Mouse (Mus musculus): ENCODE results near the gene Ctnna2. TPM values are rescaled to one million over a fixed set of nuclear protein-coding genes. Genes with fewer than 3 reads are reported as not detected.
A peak's percentile ranks its signal among the peaks of the same experiment; 100 is the strongest.

The Ctnna2 gene
- total and polyA plus RNA-seq, 2 experiments from 2014 or later, result 91.5 to 243 TPM

DNA sequence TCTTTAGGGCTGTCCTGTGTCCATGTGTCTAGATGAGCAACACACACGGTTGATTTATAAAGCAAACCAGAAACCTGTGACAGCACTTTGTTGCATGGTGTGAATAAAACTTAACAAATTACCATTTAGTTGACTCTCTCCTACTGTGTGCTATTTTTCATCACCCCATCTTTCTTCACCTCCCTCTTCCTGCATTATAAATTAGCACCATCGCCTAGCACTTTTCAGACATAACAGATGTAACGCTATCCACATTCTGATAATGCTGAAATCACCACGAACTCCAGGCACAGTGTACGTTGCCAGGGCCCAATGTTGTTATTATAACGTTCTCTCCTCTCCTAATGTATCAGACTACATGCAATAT lies 621.0 kb downstream of the Ctnna2 start:
- H3K4me2 ChIP-seq (ENCODE audit: low read depth), result no peak overlapping the region
- TF ChIP-seq CTCF (IDR thresholded peaks at IDR 0.05; ENCODE audit: low read depth), result no peak
- H3K9me3 ChIP-seq (ENCODE audit: low read length), result no peaks in the 10 kb centered on the region
- H3K4me3 ChIP-seq (ENCODE audit: low read depth, low read length), result no peak overlapping the region
- ATAC-seq, result peak; percentile 57
- H3K9ac ChIP-seq, result no peak overlapping the region
- 0 out of 2 replicates have a peak, but pooled peaks cover 4% of the 10 kb centered on the region for H3K4me1 ChIP-seq (ENCODE audit: insufficient read depth)
- peak; percentile 26 for DNase-seq
- no peaks in the 10 kb centered on the region for H3K36me3 ChIP-seq (ENCODE audit: insufficient read depth)
- 49% methylated on average over 6 of the region's 6 CpGs for WGBS
- no peaks in the 10 kb centered on the region for H3K27me3 ChIP-seq (ENCODE audit: insufficient read depth, low read length)
- H3K27ac ChIP-seq (ENCODE audit: low read depth, low read length), result peak overlapping the region; percentile 60; the same call in 1 of the 2 replicates

DNA sequence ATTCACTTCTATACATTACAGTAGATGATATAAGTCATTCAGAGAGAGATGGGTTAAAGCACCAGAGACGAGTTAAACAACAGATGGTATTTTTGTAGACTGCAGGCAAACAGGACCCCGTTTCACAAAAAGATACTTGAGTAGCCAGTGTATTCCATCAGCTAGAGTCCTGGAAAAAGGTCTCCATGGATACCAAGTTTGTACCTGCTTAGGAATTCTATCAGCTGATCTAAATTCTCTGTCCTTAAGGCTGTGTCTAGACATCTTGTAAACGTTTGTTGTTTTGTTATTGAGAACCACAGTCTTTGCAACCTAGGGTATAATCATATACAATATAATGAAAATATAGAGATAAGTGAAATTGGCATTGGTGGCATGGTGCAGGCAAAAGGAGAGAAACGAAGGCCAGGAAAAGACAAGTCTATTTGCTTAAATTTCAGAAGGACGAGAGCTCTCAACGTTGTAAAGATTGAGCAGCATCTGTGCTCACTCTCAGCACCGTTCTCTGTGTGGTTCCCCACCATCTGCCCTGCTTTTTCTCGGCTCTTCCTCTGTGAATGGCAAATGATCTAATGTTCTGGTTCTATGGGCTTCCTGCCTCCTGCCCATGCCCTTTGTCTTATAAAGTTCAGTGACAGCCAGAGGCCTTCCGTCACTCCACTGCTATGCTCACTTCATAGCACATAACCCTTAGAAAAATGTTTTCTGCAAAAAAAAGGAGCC lies 621.6 kb downstream of the Ctnna2 start:
- Histone ChIP-seq H3K9ac (no peak overlapping the region), H3K4me3 (ENCODE audit: low read depth, low read length) (no peak overlapping the region), H3K36me3 (ENCODE audit: insufficient read depth) (no peaks in the 10 kb centered on the region), H3K9me3 (ENCODE audit: low read length) (no peaks in the 10 kb centered on the region), H3K4me1 (ENCODE audit: insufficient read depth) (0 out of 2 replicates have a peak, but pooled peaks cover 4% of the 10 kb centered on the region), H3K27ac (ENCODE audit: low read depth, low read length) (peak overlapping the region; percentile 60), H3K4me2 (ENCODE audit: low read depth) (no peak overlapping the region), H3K27me3 (ENCODE audit: insufficient read depth, low read length) (no peaks in the 10 kb centered on the region)
- 33% methylated on average over 9 of the region's 9 CpGs for WGBS
- ATAC-seq (peak; percentile 88), DNase-seq (peak; percentile 59)
- TF ChIP-seq CTCF (IDR thresholded peaks at IDR 0.05; ENCODE audit: low read depth), result no peak

DNA sequence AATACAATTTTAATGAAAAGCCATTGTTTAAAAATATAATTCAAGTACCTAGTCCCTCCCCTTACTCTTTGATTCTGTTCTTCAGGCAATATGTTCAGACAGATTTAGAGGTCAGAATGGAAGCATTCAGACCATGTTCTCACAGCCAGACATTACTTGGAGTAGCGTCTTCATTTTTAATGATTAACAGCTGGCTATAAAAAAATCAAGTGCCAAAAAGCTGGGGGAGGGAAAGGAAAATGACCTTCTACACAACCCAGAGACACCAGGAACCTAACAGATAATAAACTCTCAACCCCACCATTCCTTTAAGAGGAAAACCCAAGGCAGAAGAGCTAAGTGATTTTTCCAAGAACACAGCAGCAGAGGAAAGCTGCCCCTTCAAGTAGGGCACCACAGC lies 624.7 kb downstream of the Ctnna2 start:
- ATAC-seq (no peak), DNase-seq (no peak)
- 0 out of 2 replicates have a peak, but pooled peaks cover 4% of the 10 kb centered on the region for H3K4me1 ChIP-seq (ENCODE audit: insufficient read depth)
- H3K4me3 ChIP-seq (ENCODE audit: low read depth, low read length), result no peak overlapping the region
- no peak for TF ChIP-seq CTCF (IDR thresholded peaks at IDR 0.05; ENCODE audit: low read depth)
- H3K9me3 ChIP-seq (ENCODE audit: low read length), result no peaks in the 10 kb centered on the region
- 22% methylated on average over 1 of the region's 1 CpGs for WGBS
- H3K27ac ChIP-seq (ENCODE audit: low read depth, low read length), result no peak overlapping the region
- H3K9ac ChIP-seq, result no peak overlapping the region
- no peaks in the 10 kb centered on the region for H3K27me3 ChIP-seq (ENCODE audit: insufficient read depth, low read length)
- H3K36me3 ChIP-seq (ENCODE audit: insufficient read depth), result no peaks in the 10 kb centered on the region
- no peak overlapping the region for H3K4me2 ChIP-seq (ENCODE audit: low read depth)

DNA sequence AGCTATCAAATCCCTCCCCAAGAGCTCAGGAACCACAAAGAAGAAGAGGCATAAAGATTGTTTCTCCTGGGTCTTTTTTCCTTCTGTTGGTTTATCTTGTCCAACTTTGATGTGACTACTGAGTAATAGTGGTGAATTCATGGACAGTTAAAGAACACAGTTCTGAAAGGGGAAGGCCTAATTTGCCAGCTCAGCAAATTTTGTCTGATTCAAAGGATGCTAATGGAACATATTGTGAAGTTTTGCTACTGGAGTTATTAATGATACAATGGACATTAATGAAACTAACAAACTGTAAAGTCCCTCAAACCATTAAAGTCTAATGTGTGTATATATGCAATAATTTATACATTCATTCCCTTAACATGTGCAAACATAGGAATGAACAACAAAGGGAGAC lies 635.7 kb downstream of the Ctnna2 start:
- ATAC-seq, result no peak
- DNase-seq, result no peak

GRCm38 (mm10) chr6:77335537-77335936 lies 644.0 kb downstream of the Ctnna2 start:
- ATAC-seq (no peak), DNase-seq (no peak)
- Histone ChIP-seq H3K27me3 (ENCODE audit: insufficient read depth, low read length) (no peaks in the 10 kb centered on the region), H3K4me3 (ENCODE audit: low read depth, low read length) (no peak overlapping the region), H3K27ac (ENCODE audit: low read depth, low read length) (no peak overlapping the region), H3K4me2 (ENCODE audit: low read depth) (no peak overlapping the region), H3K9me3 (ENCODE audit: low read length) (no peaks in the 10 kb centered on the region), H3K36me3 (ENCODE audit: insufficient read depth) (no peaks in the 10 kb centered on the region), H3K4me1 (ENCODE audit: insufficient read depth) (no peaks in the 10 kb centered on the region), H3K9ac (no peak overlapping the region)
- no peak for TF ChIP-seq CTCF (IDR thresholded peaks at IDR 0.05; ENCODE audit: low read depth)
- 90% methylated on average over 2 of the region's 2 CpGs for WGBS

More for the DNA sequence above, 635.7 kb downstream of the Ctnna2 start:
- Histone ChIP-seq H3K9ac (no peak overlapping the region), H3K4me2 (ENCODE audit: low read depth) (no peak overlapping the region), H3K4me1 (ENCODE audit: insufficient read depth) (no peaks in the 10 kb centered on the region), H3K27ac (ENCODE audit: low read depth, low read length) (no peak overlapping the region), H3K27me3 (ENCODE audit: insufficient read depth, low read length) (no peaks in the 10 kb centered on the region), H3K4me3 (ENCODE audit: low read depth, low read length) (no peak overlapping the region), H3K36me3 (ENCODE audit: insufficient read depth) (no peaks in the 10 kb centered on the region), H3K9me3 (ENCODE audit: low read length) (no peaks in the 10 kb centered on the region)
- TF ChIP-seq CTCF (IDR thresholded peaks at IDR 0.05; ENCODE audit: low read depth), result no peak

DNA sequence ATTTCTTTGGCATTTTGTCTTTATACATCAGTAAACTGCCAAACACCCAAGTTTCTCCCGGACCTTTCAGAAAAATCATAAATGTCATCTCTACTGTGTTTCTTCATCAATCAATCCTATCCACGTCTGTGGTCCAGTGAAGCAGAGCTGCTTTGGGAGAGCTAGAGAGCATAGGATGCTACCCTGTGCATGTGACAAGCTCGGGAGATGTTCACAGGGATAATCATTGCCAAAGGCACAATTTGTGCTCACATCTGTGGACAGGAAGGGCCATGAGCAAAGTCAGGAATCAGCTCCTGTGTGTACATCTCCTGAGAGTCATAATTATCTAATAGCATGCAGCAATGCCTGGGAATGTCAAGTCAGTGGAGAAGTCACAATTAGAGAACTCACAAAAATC lies 654.8 kb downstream of the Ctnna2 start:
- Histone ChIP-seq H3K9ac (no peak overlapping the region), H3K27me3 (ENCODE audit: insufficient read depth, low read length) (no peaks in the 10 kb centered on the region), H3K36me3 (ENCODE audit: insufficient read depth) (no peaks in the 10 kb centered on the region), H3K4me2 (ENCODE audit: low read depth) (no peak overlapping the region), H3K9me3 (ENCODE audit: low read length) (no peaks in the 10 kb centered on the region), H3K27ac (ENCODE audit: low read depth, low read length) (no peak overlapping the region), H3K4me1 (ENCODE audit: insufficient read depth) (no peaks in the 10 kb centered on the region), H3K4me3 (ENCODE audit: low read depth, low read length) (no peak overlapping the region)
- ATAC-seq (no peak), DNase-seq (no peak)
- no peak for TF ChIP-seq CTCF (IDR thresholded peaks at IDR 0.05; ENCODE audit: low read depth)
- WGBS, result 74% methylated on average over 3 of the region's 3 CpGs

DNA sequence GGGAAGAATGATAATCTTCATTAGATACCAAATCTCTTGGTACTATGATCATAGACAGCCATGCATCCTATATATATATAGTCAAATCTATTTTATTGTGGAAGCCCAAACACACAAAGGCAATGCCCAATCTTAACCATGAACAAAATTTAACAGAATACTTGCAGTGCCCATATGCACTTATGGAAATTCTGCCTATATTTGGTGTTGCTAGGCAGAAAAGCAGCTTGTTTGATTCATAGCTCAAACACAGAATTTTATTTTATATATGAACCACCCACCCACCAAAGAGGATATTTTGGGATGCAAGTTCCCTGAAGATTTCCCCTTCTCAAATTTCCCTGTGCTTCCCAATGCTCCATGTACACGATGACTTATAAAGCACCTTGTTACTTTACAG lies 655.2 kb downstream of the Ctnna2 start:
- no peaks in the 10 kb centered on the region for H3K9me3 ChIP-seq (ENCODE audit: low read length)
- WGBS, result 89% methylated on average over 1 of the region's 1 CpGs

More for the DNA sequence above, 655.2 kb downstream of the Ctnna2 start:
- no peak overlapping the region for H3K4me2 ChIP-seq (ENCODE audit: low read depth)
- TF ChIP-seq CTCF (IDR thresholded peaks at IDR 0.05; ENCODE audit: low read depth), result no peak
- DNase-seq, result no peak
- H3K27ac ChIP-seq (ENCODE audit: low read depth, low read length), result no peak overlapping the region
- H3K36me3 ChIP-seq (ENCODE audit: insufficient read depth), result no peaks in the 10 kb centered on the region
- H3K27me3 ChIP-seq (ENCODE audit: insufficient read depth, low read length), result no peaks in the 10 kb centered on the region
- no peak overlapping the region for H3K9ac ChIP-seq
- no peaks in the 10 kb centered on the region for H3K4me1 ChIP-seq (ENCODE audit: insufficient read depth)
- ATAC-seq, result no peak
- no peak overlapping the region for H3K4me3 ChIP-seq (ENCODE audit: low read depth, low read length)
